Mouse (Mus musculus) thymus, postnatal 14 days (tissue): ENCODE data around the gene Slc12a6.
"Not testable (repeated sequence)": the region's sequence is repeated elsewhere in the genome, so short reads cannot be mapped to it uniquely, and the experiment has no call there.

ENCODE experiments used
- DNase-seq: peaks from one replicate; pipeline ENCODE4 v3.0.0; 2021

The Slc12a6 gene

DNA sequence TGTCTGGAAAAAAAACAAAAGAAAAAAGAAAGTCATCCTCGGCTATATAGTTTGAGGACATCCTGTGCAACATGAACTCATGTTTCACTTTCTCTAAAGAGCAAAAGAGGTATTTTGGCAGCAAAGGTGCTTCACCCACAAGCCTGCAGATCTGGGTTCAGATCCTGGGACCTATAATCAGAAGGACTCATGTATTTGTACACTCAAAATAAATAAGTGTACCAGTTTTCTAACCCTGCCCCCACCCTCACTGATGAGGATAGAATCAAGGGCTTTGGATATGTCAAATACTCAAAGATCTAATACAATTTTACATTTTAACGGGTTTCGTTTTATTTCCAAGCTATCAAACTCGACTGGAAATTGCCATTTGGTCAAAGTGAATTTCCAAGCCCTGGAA is 1.3 kb upstream of the Slc12a6 start:
- DNase-seq: no peak

DNA sequence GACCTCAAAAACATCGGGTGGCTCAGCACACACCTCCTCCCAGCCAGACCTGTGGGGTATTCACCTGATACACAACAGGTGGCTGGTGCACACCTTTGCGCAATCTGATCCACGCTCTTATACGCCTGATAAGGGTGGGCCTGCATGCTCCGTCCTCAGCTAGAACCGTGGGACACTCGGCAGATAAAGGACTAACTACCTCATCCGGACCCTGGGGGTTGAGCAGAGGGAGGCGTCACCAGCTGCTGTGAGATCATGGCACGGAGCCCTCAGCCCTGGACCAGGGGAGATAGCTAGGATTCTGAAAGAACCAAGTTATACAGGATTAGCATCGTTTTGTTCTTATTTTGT is 592 bp downstream of the Slc12a6 start, which contains the start of gene Gm21985:
TSS of gene Gm21985 (plus strand) at position 73 of the 351 bp plus-strand sequence.
- peak; percentile 68 for DNase-seq

DNA sequence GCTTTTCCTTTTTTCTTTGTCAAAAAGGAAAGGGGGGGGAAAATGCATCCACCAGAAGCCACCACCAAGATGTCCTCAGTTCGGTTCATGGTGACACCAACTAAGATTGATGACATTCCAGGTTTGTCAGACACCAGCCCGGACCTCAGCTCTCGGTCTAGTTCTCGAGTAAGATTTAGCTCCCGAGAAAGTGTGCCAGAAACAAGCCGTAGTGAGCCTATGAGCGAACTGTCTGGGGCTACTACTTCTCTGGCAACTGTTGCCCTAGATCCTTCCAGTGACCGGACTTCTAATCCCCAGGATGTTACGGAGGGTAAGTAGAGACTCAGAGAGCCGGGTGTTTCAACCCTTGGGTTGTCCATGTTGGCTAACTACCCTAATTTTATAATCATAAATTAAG is 1.2 kb downstream of the Slc12a6 start:
- DNase-seq: peak; percentile 31

DNA sequence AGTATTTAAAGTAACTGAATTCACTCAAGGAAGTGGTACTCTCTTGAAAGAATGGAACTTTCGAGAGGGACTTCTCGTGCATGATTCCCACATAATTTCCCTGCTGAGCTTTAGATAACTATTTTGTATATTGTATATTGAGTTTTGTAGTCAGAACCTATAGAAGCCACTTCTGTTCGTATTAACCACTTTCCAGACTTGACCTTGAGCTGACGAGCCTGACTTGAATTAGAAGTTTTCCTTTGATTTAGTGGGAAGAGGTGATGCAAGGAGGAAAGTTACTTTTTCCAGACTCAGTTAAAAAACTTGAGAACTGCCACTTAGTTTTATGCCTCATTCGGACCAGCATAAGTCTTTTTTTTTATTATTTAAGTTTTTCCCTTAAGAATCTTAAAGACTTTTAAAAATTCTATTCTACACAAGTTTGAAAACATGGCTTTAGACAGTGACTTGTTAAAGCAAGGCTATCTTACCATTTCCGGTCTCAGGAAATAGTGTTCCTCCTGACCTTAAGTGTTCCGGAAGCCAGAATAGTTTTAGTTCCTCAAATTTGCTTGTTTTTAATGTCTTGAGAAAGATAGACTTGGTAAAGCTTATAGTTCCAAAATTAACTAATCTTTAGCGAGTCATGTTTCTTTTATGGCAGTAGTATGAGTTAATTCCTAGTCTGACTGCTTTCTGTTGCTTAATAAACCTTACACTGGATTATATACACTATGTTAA is 2.1 kb downstream of the Slc12a6 start:
- no peak for DNase-seq

DNA sequence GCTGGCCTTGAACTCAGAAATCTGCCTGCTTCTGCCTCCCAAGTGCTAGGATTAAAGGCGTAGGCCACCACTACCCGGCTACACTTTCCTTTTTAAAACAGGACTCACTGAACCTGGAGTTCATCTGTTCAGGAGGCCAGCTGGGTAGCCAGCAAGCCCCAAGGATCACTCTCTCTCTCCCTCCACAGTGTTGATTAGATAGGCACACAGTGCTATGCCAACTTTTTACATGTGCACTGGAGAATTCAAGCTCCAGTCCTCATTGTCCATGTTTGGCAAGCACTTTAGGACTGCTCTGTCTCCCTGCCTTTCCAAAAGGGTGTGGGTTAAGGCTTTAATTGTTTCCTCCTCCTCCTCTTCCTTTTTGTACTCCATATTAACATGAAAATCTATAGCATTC is 4.4 kb downstream of the Slc12a6 start:
- DNase-seq: no peak

DNA sequence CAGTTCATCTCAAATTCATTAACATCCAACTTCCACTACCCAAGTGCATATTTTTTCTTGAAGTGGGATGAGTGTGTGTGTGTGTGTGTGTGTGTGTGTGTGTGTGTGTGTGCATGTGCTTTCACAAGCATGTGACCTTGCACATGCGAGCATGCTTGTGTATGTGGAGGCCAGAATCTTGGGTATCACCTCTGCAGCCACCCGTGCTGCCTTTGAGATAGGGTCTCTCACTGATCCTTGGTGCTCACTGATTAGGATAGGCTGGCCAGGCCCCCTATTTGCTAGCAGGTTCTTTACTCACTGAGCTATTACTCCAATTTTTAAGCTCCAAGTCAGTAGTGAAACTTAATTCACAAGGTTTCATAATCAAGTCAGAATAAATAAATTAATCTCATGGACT is 7.3 kb downstream of the Slc12a6 start:
- DNase-seq: no peak

DNA sequence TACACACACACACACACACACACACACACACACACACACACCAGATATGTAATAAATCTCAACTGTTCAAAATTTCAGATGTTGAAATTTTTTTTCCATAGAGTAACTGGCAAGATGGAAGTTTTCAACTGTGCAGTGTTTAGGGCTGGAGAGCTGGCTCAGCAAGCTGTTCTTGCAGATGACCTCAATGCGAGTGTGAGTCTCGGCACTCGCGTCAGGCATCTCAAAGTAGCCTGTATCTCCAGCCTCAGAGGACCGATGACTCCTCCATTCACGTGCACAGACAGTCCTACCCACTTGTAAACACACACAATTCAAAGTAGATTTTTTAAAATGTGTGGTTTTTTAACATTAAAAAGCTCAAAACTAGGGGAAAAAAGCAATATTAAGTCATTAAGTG is 7.8 kb downstream of the Slc12a6 start:
- DNase-seq: no peak

DNA sequence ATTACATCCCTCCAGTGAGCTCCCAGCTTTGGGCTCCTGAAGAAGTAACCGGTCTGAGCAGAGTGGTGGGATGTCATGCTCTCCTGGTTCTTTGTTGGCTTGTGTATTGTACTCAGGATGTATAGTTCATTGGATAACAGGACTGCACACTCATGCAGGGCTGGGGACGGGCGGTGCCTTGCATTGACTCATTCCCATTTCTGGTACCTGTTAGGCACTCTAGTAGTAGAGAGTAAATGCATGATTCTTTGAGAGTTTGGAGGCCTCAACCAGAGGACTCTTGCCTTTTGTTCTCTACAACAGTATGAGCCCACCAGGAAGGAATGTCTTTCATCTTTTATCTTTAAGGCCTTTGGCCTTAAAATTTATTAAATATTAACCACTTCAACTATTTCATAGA is 11.2 kb downstream of the Slc12a6 start:
- DNase-seq: no peak

DNA sequence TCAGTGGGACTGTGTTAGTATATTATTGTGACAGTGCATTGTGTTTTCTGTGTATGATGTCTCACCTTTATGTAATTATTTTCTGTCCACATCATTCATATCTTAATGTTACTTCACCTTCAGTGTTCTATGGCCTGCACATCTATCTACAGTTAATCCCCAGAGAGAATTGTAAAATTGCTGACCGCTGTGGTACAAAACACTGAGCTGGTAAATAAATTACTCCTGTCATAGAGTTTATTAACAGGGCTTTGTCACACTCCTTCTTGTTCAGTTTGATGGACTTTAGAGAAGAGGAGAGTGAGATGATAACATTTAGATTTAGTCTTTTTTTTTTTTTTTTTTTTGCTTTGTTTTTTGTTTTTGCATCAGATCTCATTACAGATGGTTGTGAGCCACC is 17.2 kb downstream of the Slc12a6 start:
- DNase-seq: no peak

DNA sequence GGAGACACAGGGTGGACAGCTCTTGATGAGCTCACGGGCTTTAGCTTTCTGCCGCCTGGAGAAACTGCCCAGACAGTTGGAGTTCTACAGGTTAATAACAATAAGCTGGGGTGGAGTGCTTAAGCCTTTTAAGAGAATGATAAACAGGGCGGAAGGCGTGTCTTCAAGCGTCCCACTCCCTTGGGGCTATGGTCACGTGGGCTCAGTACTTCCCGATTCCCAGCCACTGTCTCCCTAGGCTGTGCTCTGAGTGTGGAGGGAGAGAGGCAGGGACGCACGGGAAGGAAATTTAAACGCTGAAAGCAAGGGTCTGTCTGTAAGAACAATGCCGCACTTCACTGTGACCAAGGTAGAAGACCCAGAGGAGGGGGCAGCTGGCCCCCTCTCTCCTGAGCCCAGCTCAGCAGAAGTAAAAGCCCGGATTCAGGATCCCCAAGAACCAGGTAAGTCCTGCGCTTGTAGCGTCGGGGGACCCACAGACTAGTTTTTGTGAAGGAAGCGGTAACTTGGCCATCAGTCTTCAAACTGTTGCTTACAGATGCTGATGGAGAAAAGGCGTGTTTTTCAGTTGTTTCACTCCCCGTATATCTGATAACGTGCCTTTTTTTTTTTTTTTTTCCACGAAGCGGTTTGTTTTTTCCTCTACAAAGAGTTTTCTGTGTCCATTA is 18.9 kb downstream of the Slc12a6 start:
- no peak for DNase-seq

DNA sequence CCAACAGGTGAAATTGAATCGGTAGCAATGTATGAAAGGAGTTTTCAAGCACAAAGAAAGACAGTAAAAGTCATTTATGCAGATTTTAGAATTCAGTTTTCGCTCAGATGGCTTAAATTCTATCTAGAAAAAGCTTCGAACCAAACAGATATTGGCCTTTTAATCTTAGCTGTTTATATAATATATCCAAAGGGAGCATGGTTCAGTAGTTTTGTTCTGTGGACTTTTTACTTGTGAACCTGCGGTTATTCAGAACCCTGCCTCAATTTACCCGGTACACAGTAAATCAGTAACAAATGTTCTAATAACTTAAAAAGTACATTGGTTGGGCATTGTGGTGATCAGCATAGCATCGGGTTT is 19.4 kb downstream of the Slc12a6 start:
- DNase-seq: no peak

DNA sequence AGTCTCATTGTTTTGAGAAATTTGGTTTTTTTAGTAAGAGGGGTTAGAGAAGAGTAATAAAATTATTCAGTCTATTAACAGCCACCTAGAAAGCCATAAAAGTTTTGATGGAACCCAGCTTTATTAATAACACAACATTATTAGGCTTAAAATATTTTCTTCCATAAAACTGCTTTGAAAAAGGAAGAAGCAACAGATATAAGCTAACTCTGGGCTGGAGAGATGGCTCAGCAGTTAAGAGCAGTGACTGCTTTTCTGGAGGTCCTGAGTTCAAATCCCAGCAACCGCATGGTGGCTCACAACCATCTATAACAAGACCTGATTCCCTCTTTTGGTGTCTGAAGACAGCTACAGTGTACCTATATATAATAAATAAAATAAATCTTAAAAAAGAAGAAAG is 20.4 kb downstream of the Slc12a6 start:
- DNase-seq: not testable (repeated sequence)

DNA sequence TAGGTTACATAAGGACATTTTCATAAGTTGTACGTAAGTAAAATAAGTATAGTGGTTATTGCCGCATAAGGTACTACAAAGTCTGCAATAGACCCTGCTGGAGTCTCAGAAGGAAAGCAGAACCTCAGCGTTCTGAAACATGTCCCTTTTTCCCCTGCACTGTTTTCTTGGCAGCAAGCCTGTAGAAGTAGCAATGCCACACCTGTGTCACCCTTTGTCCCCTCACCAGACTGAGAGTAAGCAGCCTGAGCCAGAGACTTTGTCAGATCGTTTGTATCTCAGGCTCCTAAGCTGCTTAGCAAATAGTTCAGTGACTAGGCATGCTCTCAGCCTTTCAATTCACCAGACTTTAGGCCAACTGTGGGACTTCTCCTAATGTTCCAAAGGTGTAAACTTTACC is 21.4 kb downstream of the Slc12a6 start:
- DNase-seq: no peak

DNA sequence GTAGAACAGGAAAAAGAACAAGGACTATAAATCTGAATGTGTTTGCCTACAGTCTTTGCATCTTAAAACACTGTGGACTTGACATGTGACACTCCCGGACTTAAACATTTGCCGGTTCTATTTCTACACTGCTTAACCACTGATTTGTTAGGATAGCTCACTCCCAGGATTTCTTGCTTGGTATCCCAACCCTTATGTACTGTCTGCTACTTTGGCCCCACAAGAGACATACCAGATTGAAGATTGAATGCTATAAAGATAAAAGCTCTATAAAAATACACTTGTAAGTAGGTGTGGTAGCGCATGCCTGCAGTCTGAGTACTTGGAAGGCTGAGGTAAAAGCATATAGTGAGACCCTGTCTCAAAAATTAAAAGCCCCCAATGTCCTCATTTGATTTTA is 23.9 kb downstream of the Slc12a6 start:
- DNase-seq: no peak

DNA sequence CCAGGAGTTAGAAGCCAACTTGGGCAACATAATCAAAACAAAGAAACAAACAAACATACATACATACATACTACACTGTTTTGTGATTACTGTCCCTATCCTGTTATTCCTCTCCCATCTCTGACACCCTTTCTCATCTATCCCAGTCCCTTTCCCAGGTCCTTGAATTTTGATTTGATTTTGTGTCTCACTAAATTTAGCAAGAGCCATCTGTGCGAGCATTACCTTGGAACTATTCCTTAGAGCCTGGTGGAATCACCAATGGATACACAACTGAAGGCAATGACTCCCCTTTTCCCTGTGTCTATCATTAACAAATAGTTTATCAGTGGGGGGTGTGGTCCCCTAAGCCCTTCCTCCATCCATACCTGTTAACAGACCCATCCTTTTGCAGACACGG is 27.2 kb downstream of the Slc12a6 start:
- DNase-seq: no peak

DNA sequence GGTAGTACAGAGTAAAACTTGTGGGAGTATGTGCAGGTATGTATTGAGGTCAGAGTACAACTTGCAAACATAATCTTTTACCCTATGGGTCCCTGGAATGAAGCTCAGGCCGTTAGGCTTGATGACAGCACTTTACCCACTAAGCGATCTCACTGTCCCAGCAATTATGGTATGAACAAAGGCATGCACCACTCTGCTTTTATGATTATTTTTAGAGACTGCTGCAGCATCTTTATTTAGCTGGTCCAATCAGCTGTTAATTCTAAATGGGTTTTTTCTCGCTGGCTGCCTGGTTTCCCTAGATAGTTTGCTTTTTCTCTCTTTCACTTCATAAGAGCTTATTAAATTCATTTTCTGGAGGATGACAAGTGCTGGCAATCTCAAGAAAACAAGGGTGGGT is 30.6 kb downstream of the Slc12a6 start:
- no peak for DNase-seq

DNA sequence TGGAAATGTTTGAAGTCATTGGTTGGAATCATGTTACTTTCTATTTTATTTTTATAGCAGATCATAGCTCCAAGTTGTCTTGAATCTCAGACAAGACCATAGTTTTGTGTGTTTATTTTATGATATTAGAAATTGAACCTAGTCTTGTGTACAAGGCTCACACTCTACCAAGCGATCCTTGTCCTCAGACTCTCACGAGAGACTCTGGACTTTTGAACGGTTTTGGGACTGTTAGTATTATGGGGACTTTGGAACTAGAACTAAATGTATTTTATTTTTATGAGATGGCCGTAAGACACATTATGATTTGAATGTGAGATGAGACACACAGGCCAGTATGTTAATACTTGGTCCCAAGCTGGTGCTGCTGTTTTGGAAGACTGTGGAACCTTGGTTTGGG is 32.6 kb downstream of the Slc12a6 start:
- no peak for DNase-seq

DNA sequence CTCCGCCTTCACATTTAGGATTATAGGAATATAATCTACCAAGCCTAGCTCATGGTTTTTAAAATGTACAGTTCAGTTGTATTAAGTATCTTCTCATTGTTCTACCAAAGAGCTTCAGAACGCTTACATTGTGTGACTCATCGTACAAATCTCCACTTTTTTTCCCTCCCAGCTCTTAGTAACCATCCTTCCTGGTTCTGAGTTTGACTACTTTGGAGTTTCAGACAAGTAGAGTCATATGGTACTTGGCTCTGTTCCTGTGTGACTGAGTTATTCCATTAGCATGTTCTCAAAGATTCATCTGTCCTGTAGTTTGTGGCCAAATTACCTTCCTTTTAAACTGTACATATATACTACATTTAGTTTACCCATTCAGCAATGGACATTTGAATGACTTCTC is 43.0 kb downstream of the Slc12a6 start:
- DNase-seq: no peak

DNA sequence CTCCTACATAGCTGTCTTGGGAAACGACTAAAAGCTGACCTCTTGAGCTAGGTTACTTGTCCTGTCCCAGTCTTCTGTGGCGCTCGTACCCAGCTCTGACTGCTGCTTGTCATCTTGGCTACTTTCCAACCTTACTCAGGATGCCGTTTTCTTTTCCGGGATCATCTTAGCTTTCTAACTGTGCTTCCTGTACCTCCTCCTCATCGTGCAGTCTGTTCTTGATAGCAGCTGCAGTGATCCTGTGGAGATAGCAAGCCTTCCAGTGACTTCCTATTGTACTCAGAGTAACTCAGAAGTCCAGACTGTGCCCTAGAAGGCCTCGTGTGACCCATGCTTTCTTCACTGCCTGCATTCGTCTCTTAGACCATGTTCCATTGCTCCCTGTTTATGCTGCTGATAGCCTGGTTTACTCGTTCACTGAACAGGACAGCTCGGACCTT is 43.6 kb downstream of the Slc12a6 start:
- DNase-seq: no peak

DNA sequence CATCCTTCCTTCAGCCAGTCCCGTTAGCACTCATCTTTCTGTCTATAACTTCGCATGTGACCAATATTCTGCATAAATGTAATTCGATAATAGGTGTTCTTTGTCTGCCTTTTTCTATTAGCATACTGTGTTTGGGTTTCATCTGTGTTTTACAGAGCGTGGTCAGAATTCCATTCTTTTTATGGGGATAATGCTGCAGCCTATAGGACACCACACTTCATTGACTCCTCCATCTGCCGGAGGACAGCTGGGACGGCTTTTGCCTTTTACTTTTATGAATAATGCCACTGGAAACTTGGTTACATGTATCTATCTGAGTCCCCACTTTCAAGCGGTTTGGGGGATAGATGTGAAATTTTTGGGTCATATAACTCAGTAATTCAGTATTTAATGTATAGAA is 50.0 kb downstream of the Slc12a6 start:
- no peak for DNase-seq

DNA sequence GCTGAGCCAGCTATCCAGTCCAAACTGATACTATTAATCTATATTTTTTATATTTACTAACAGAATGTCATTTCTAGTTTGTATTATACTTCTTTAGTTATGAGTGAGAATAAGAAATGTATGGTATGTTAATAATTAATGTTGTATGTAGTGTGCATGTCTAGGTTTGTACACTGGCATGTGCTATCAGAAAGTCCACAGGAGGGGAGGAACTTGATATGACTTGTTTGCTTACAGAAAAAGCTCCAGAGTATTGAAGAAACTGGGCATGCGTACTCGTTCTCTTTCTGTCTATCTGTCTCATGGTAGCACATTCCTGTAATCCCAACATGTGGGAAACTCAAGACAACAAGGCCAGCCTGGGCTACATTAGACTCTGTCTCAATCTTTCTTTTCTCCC is 52.6 kb downstream of the Slc12a6 start:
- DNase-seq: no peak

DNA sequence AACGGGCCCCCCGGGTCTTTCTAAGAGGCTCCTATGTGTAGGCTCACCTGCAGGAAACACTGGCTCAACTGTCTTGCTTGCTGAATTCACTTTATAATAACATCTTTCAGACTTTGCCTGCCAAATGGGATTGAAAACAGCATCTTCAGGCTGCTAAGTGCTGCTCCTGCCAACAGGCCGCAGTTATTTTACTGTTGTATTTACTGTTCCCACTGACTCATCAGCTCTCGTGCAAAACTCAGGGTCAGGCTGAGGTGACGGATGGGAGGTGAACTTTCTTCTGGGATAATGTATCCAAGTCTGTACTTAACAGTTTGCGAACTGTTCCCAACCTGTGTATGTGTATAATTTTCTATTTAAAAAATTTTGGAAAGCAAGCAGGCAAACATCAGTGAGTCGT is 53.3 kb downstream of the Slc12a6 start:
- no peak for DNase-seq

DNA sequence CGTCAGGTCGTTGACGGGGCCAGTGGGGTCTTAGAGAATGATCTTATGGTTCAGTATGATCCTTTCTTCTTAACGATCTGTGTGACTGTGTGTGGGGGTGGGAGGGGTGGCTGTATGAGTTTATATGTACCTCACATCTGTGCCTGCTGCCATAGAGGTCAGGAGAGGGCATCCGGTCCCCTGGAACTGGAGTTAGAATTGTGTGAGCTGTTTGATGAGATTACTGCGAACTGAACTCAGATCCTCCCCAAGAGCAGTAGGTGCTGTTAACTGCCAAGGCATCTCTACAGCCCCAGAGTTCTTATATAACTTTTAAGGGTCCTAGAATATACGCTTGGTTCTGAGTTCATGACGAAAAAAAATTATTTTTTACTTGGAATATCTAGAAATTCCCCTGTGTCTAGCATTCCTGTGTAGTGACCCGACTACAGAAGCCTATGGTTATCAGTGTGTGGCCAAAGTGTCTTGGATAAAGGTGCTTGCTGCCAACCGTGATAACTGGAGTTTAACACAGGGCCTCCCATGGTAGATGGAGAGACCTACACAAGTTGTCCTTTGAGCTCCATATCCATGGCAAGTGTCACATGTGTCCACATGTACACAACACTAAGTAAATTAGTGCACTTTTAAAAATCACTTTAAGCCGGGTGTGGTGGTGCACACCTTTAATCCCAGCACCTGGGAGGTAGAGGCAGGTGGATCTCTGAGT is 62.6 kb downstream of the Slc12a6 start:
- no peak for DNase-seq
